Mouse (Mus musculus) 3134 (cell line): ENCODE data around the gene Hdac9.

Experiments used
- DNase-seq: peaks from one replicate; pipeline ENCODE4 v3.0.0-alpha.2; 2011; ENCODE audit warnings: low spot score; ENCODE audit not compliant: insufficient read length; ENCODE audit errors: extremely low read depth

Gene Hdac9

DNA sequence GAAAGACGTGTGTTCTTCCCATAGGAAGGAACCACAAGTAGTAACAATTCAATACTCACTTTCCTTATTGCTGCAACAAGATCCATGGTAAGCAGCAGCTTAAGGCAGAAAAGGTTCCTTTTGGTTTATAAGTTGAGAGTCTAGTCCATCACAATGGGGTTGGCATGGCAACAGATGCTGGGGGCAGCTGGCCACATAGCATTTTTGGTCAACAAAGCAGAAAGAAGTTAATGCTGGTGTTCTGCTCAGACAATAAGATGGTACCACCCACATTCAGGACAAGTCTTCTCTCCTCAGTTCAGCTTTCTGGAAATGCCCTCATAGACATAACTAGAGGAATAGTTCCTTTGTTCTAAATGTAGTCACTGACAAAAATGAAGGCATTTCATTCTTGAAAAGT lies at the start of gene Hdac9:
Hdac9 (minus strand) TSS at position 101 of the 400 bp plus-strand sequence.
- no peak for DNase-seq

DNA sequence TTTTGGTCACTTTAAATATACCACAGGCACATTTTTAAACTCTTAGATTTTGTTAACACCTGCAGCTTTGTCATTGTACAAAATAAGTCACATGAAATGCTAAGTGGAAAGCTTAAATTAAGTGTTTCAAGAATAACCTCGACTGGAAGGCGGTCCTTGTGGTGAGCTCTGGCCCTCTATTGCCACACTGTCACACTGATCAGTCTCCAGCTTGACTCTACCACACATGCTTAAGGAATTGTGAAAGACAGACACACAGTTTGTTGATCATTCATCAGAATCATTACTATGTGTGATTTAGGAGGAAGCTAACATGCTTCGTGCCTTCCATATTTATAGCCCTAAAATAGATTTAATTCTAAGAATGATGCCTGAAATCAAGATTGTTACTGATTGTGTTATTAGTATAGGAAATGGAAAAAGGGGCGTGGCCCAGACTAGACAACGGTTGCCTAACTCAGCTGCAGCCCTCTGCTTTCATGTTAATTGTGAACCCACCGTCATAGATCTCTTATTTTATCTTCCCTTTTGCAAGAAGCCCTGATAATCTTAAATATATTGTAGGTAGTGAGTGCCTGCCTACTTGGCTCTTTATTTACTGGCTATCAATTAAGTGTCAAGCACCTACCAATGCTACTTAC lies 32.3 kb upstream of the Hdac9 start:
- no peak for DNase-seq

DNA sequence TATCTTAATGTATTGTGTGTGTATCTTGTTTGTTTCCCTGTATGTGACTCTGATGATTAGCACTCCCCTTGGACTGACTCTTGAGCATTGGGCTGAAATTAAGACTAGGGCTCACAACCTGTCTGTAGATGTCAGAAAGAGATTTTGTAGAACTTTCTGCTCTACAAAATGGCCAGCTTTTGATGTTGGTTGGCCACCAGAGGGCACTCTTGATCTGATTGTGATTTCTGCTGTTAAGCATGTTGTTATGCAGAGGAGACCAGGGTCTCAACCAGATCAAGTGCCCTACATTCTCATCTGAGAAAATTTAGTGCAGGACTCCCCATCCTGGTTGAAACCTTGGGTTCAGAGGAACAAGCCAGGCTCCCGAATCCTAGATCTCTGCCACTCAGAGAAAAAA lies 21.0 kb upstream of the Hdac9 start:
- DNase-seq: no peak

DNA sequence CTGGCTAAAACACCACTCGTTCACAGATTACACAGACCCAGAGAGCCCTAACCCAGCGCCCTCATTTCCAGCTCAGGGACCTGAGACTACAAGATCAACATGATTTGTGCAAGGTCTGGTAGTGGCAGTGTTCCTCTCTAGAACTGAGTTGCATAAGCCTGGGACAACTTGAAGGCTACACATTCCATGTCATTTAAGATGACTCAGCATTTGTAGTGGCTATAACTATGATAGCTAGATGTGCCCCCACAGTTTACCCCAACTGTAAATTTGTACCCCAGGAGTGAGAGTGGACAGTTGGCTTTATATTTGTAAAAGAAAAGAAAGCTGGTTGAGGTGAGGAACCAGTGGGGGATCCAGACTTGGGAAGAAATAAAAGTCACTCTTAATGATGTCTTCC lies 8.9 kb downstream of the Hdac9 start:
- DNase-seq: no peak

DNA sequence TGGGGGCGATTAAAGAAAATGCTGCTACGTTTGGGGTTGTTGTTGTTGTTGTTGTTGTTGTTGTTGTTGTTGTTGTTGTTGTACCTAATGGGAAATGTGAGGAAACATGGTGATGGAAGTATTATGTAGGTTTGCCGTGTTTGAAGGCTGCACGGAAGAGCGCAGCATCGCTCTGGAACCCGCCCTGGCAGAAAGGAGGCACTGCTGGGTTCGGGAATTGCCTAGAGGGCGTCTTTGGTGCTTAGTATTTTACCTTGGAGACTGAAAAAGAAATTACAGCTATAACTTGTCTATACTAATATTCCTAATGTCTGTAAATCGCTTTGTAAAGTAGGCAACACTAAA lies 9.4 kb downstream of the Hdac9 start:
- DNase-seq: no peak

DNA sequence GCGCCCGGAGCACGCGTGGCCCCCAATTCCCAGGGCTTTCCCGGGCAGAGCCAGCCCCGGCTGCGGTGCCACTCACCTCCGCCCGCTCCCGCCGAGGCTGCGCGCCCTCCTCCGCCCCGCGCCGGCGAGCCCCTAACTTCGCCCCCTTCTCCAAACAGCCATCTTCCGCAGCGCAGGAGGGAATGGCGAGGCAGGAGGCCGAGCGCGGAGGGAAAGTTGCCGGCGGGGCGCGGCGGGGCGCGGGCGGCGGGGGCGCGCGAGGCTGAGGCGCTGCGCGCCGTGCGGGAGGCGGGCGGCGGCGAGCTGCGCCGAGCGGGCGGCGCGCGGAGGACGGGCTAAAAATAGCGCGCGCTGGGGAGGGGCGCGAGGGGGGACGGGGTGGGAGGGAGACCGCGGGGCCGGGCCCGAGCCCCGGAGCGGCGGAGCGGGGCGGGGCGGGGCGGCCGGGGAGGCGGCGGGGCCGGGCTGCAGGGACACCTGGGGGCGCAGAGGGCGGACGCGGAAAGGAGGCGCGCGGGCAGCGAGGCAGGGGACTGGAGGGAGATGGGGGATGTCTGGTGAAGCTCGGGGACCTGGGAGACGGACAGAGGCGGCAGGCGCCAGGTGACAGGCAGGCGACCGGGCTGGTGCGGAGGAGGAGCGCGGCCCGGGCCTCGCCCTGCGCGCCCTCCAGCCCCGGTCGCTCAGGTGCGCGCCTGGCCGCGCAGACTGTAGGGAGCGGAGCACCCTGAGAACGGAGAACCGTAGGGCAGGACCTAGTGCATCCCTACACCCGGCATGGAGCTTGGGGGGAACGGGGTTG lies 10.0 kb downstream of the Hdac9 start:
- no peak for DNase-seq

DNA sequence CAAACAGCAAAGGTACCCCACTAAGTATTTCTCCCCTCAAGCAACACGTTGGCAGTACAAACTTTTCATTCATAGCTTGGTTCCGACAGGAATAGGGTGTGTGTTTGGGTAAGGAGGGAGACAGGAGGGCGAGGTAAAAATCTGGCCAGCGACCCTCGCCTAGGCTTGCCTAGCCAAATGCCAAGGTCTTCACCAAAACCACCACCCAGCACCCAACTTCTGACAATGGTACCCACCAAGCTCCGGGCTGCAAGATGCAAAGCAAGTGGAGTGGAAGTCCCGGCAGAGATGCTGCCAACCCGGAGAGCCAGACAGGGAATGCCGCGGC lies 10.6 kb downstream of the Hdac9 start:
- no peak for DNase-seq

DNA sequence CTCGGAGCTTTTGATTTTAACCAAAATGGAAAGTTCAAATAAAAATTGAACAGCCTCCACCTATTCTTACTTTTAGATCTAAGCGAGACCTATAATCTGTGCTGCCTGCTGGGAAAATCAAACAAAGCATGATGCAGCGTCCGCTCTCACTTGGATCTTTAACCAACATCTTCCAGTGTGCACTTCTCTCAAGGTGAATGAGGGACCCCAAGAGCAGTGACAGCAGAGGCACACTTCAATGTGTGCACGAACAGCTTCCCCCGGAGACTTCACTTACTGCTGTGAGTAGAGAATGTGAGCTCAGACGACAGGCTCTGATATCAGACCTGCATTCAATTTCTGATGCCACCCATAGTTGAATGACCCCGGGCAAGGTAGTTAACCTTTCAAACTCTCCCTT lies 16.7 kb downstream of the Hdac9 start:
- no peak for DNase-seq

DNA sequence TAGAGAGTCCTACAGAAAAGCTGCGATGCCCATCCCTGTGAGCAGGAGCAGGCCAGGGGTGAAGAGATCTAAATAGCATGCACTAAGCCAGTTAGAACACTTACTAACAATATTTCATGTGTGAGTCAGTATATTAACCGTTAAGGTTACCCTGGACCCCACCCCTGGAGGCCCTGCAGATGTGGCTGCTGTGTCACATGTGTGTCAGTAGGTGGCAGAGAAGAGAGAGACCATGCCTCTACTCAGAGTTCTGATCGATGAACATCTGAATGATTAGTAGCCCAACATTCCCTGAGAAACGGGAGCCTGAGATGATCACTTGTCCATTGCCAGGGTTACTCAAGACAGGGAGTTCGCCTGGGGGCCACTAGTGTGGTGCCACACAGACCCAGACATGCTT lies 22.0 kb downstream of the Hdac9 start:
- DNase-seq: no peak

DNA sequence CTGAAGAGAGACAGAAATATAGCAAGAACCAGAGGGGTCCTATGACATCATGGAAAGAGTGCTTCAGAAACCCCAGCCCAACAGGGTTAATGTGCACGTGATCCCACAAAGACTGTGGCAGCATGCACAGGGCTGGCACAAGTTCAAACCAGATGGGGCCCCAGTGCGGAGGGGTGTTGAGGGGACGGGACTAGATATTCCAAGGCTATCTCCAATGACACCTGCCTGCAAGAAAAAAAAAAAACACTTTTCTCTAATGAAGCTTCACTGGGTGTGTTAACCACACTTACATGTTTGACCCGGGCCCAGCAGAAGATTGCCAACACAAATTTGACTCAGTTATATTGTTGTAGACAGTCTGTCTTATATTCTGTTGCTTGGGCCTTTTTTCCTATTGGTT lies 28.2 kb downstream of the Hdac9 start:
- no peak for DNase-seq

DNA sequence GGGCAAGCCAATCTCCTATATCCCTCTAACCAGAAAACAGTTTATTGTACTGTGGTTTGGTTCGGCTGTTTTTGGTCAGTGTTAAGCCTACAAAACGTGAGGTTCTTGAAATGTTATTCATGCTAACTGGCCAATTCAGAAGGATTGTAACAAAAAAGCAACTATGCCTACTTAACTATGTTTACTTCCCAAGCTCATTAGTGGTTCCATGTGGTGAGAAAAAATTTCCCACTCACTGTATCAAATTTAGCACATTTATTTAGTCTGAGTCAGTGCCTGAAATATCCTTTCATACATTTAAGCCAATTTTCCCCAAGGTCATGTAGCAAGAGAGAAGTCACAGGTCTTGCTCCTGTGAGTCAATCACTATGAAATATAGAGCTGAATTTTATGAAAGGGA lies 42.0 kb downstream of the Hdac9 start:
- DNase-seq: no peak

DNA sequence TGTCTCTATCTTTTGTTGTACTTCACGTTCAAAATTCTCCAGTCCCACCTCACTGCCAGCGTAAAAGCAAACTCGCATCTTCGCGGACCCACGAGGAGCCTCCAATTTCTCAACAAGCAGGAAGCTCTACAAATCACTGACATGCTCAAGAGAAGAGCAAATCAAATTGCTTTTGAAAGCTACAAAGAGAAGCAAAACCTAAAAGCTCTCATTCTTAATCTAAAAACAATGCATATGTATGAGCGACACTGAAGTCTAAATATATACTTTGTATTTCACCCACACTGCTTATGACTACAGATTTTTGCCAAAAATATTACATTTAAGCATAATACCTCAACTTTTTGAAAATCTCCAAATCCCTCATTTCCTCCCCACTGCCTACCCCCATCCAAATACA lies 45.9 kb downstream of the Hdac9 start:
- no peak for DNase-seq

DNA sequence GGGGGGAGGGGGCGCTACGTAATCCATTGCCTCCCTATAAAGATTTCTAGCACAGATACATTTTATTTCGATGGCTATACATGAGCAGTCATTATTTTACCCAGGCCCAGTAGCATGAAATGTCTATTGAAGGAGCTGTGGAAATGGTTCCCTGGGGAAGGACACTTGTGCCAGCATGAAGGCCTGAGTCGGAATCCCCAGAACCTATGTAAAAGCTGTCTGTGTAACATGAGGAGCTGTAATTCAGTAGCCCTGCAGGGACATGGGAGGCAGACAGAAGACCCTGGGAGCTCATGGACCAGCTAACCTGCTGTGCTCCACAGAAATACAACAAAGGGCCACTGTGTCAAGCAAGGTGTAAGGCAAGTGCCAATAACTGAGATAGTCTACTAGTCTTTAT lies 75.7 kb downstream of the Hdac9 start:
- no peak for DNase-seq

DNA sequence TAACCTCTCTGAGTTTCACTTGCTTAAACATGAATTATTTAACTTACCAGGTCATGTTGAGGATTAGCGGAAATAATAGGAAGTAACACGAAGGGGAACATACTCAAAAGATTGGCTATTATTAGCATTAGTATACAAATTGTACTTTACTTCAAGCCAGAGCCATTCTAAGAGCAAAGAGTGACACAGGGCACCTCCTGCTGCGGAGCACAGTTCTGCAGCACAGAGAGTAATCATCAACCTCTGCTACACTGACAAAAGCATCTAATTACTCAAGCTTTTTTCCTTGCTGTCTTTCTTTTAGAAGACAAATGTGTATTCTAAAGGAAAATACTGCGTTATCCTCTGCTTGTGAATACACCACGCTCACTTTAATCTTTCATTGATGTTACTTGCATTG lies 79.6 kb downstream of the Hdac9 start:
- no peak for DNase-seq

DNA sequence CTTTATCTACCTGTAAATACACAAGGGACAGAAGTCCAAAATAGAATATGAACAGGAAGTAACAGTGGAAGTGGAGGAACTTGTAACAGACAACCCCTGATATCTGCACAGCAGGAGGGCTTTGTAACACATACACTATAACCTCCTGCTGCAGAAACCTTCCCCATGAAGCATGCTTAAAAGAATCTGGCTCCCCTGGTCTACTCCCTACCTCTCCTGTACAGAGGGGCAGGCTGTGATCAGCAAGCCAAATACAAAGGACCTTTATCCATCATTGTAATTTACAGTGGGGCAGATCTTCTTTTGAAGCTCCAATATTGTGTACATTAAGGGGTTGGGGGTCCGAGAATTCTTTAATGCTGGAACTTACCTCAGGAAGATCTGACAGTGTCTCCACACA lies 80.0 kb downstream of the Hdac9 start:
- no peak for DNase-seq

DNA sequence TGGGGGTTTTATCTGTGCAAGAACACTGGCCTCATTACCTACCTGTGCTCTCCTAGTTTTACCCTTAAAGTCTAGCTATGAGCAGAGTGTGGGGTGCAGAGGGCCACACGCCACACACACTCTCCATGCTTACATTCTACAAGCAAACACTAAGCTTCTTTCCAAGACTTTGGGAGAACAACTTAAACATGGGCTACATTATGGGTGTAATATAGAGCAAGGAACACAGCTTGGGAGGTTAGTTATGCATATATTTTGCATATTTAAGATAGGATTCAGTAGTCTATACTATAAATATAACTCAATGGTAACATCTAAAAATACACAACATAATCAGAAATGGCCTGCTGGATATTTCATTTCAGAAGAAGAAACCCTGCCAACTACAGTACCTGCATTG lies 80.8 kb downstream of the Hdac9 start:
- DNase-seq: no peak

DNA sequence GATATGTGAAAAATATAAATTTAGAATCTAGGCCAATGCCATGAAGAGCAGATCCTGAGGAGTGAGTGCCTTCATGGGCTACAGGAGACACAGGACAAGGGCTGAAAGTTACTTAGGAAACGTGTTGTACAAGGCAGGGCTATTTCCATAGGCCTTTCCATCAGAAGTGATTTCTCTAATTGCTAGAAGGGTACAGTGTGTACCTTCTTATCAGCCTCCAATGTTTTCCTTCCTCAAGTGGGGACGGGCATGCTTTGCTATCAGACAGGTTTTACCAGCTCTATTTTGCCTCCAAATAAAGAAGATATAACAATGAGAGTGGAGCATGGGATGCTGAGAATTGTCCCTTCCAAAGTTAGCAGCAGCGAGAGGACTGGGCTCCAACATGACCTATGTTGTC lies 81.4 kb downstream of the Hdac9 start:
- DNase-seq: no peak

DNA sequence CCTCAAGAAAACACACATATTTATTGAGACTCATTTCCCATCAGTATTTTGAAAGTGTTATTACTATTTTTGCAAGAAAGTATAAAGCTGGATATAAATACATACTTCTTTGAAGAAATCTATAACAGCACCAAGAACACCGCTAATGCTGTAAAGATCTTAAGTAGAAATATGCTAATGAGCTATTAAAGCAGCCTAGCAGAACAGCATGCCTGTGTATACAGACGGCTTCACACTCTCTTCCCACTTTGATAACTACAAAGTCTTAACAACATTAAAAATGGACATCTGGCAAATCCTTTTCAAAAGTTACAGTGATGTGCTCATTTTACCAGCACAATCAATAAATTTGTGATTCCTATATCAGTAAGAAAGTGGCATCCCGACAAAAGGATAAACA lies 88.2 kb downstream of the Hdac9 start:
- DNase-seq: no peak

DNA sequence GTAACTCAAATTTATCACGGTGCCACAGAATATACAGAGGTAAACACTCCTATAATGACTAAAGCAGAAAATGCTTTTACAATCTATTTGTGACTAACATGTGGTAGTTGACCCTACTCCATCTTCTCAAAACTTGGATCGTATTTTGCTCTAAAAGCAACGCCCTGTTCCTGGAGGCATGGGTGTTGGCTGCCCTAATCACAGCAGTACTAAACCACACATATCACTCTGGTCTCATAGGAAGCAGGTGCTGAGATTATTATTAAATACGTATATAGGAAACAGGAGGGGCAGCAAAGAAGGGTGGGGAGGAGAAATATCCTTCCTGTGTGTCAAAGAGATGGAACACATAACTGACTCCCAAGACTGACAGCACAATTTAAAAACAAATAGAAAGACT lies 90.0 kb downstream of the Hdac9 start:
- DNase-seq: no peak

DNA sequence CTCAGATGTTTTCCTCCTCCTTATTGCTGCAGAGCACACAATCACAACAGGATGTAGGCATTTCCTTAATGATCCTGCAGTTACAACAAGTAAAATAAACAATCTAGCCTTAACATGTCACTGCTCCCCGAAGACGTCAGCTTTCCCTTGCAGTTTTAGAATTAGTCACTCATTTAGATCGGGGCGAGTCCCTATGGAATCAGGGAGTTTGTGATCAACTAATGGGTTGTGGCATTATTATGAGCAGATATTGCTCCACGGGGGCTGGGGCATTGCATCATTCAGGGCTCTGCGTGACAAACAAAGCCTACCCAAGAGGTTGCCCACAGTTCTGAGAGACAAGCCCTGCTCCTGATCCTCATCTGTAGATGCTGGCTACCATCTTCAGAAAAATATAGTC lies 96.7 kb downstream of the Hdac9 start:
- no peak for DNase-seq

DNA sequence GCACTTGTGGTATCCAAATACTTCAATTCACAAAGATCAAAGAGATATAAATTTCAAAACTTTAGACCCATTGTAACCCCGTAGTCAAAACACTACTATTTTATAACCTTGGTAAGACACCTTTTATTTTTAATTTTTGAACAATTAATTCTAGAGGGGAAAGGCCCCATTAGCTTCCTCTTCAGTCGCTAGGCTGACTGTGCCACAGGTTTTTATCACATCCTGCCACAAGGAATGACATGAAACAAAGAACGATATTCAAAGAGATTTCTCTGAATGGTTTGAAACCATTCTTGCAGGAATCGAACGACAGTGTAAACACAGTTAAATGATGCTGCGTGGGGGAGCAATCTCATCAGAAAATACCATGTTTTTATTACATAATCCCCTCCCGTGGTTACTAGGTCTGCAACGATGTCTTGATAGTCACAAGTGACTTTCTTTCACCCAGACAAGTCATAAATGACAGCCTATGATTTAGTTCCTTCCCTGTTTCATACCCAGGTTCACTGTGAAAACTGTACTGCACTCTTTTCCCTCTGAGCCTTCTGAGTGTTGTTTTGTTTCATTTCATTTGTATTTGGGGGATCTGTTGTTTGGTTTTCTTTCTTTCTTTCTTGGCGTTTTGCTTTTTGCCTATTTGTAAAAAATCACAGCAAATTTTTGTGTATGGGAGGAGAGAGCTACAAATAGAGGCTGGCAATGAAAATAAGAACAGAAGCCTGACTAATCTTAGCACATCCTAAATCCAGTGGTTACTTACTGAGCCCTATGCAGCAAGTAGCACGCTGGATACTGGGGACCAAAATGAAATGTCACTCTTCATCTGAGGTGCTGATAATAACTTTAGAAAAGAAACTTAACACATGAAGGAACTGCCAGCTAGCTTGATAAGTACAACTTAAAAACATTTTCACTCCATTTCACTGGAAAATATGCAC lies 105.0 kb downstream of the Hdac9 start:
- DNase-seq: no peak

DNA sequence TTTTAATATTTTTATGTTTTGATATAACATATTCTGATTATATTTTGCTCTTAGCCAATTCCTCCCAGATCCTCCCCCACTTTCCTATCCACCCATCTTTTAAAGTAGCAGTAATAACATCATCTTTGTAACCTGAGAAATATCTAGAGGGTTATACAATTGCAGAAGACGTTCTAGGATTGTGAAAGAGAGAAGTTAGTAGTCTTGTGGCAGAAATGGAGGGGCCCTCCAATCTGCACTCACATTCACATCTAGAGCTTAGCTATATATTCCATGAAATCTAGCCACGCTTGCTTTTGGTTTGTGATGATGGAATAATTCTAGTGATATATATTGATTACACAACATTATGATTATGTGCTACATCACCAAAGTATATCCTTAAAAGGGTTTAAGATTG lies 106.7 kb downstream of the Hdac9 start:
- DNase-seq: no peak
